Mouse (Mus musculus) intestine, postnatal 0 days (tissue): ENCODE measurements around the gene Hnrnpk. TPM values are rescaled to one million over a fixed set of nuclear protein-coding genes. Genes with fewer than 3 reads are reported as not detected.

Experiments used
- ATAC-seq: fragments of 200-750 bp; cut with Nextera tagmentation; 2 replicates; pipeline ENCODE4 v1.8.0; 2017; ENCODE audit warnings: mild to moderate bottlenecking, moderate TSS enrichment, moderate library complexity
- H3K27ac ChIP-seq: fragments of 300-500 bp; sonication (generic); 2 replicates; pipeline ENCODE4 v1.5.1; 2014; ENCODE audit warnings: mild to moderate bottlenecking, low read depth, low read length, moderate library complexity
- H3K27me3 ChIP-seq: fragments of 300-500 bp; sonication (generic); replicated peaks from 2 replicates; pipeline ENCODE4 v1.6.1; 2014; ENCODE audit warnings: low read length, mixed read lengths; ENCODE audit not compliant: control insufficient read depth, insufficient read depth
- H3K36me3 ChIP-seq: fragments of 300-500 bp; sonication (generic); 2 replicates; pipeline ENCODE4 v1.6.1; 2014; ENCODE audit warnings: mild to moderate bottlenecking, moderate library complexity; ENCODE audit not compliant: control insufficient read depth, insufficient read depth
- H3K4me1 ChIP-seq: fragments of 300-500 bp; sonication (generic); replicated peaks from 2 replicates; pipeline ENCODE4 v1.6.1; 2014; ENCODE audit warnings: antibody characterized with exemption, low read length, mixed read lengths; ENCODE audit not compliant: control insufficient read depth, insufficient read depth
- H3K4me2 ChIP-seq: fragments of 300-500 bp; sonication (generic); replicated peaks from 2 replicates; pipeline ENCODE4 v1.6.1; 2014; ENCODE audit warnings: low read depth, mild to moderate bottlenecking, moderate library complexity
- H3K4me3 ChIP-seq: fragments of 300-500 bp; sonication (generic); 2 replicates; pipeline ENCODE4 v1.5.1; 2014; ENCODE audit warnings: low read depth, low read length
- H3K9ac ChIP-seq: fragments of 300-500 bp; sonication (generic); 2 replicates; pipeline ENCODE4 v1.6.1; 2014; ENCODE audit warnings: mild to moderate bottlenecking, low read depth, low read length
- H3K9me3 ChIP-seq: fragments of 300-500 bp; sonication (generic); 2 replicates; pipeline ENCODE4 v1.6.1; 2016; ENCODE audit warnings: mixed run types; ENCODE audit not compliant: control insufficient read depth
- CTCF ChIP-seq: sonication (generic); IDR thresholded peaks from 2 replicates; pipeline ENCODE4 v1.5.1; 2016; ENCODE audit warnings: low read depth, mild to moderate bottlenecking, control low read depth, antibody characterized with exemption, moderate library complexity
- WGBS: fragments of 180-500 bp; shearing (Covaris S2); extraction: QIAGEN DNeasy Blood & Tissue Kit; methylation state at CpG from one replicate; pipeline ENCODE4 v1.1.7; 2014; 5-methylcytosine and 5-hydroxymethylcytosine counted together
- polyA plus RNA-seq: library from polyadenylated mRNA; unstranded; fragments of >200 nt; fragmentation: Nextera tagmentation; extraction: Ambion mirVana; gene quantifications from 2 replicates; pipeline ENCODE4 v1.2.1, GENCODE M21; 2015

Hnrnpk gene
- polyA plus RNA-seq, 1 experiment from 2014 or later = 424 TPM

DNA sequence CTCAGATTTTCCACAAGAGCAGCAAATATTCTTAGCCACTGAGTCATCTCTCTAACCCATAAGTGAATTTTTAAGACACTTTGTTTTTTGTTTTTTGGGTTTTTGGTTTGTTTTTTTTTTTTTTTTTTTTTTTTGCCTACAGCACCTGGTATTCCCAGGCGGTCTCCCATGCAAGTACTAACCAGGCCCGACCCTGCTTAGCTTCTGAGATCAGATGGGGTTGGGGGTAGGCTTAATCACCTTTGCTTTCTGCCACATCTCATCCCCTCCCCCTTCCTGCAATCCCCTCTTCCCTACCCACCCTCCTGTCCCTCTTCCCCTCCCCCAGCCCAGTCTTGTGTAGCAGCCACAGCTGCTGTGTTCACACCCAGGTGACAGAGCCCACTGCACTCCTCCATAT lies 36.6 kb upstream of the Hnrnpk start:
- ATAC-seq = no peak
- Histone ChIP-seq H3K27ac (no peak overlapping the region), H3K4me2 (no peak overlapping the region), H3K27me3 (no peaks in the 10 kb centered on the region), H3K4me3 (no peak overlapping the region), H3K4me1 (no peaks in the 10 kb centered on the region), H3K9me3 (no peaks in the 10 kb centered on the region), H3K9ac (no peak overlapping the region), H3K36me3 (no peaks in the 10 kb centered on the region)
- 45% methylated on average over 2 of the region's 2 CpGs for WGBS
- TF ChIP-seq CTCF = no peak

DNA sequence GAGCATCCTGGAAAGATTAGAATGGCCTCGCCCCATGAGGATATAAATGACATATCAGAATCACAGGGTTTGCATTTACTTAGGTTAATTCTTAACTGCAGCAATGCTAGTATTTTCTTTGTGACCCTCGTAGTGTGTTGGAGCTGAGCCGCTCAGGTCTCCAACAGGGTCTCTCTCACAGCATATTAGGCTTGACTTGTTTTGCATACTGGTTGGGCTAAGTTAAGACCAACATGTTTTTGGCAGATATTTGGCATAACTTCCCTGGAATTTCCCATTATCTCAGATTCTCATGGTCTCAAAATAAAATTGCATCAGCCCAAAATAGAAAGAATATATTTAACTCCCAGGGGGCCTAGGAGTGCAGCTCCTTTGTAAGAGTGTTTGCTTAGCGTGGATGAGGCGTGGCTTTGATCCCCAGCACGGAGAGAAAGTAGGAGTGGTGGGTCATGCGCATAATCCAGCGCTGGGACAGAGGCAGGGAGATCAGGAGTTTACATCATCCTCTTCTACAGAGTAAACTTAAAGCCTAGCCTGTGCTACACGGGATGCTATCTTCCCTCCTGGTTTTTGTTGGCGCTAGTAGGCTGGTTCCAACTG lies 20.0 kb upstream of the Hnrnpk start:
- Histone ChIP-seq H3K36me3 (no peaks in the 10 kb centered on the region), H3K27ac (no peak overlapping the region), H3K27me3 (no peaks in the 10 kb centered on the region), H3K4me3 (no peak overlapping the region), H3K9me3 (no peaks in the 10 kb centered on the region), H3K4me1 (no peaks in the 10 kb centered on the region), H3K9ac (no peak overlapping the region), H3K4me2 (no peak overlapping the region)
- 32% methylated on average over 10 of the region's 10 CpGs for WGBS
- ATAC-seq = no peak
- TF ChIP-seq CTCF = no peak

DNA sequence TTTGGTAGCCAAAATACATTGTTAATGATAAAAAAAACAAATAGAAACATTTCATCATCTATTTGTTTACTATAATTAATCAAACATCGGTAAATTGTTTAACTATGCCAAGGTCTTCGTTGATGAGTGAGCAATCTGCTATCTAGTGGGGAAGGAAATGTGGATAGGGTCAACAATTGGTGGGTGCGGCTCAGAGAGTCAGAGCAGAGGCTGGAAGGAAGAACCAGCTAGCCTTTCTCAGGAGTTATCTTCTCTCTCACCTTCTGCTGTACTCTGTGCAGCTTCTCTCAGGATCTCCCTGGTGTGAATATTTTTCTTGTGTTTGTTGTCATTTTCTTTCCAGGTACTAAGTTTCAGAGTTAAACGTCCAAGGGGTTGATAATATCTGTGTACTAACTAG lies 19.1 kb upstream of the Hnrnpk start:
- Histone ChIP-seq H3K36me3 (no peaks in the 10 kb centered on the region), H3K27ac (no peak overlapping the region), H3K4me3 (no peak overlapping the region), H3K9ac (no peak overlapping the region), H3K4me1 (no peaks in the 10 kb centered on the region), H3K4me2 (no peak overlapping the region), H3K27me3 (no peaks in the 10 kb centered on the region), H3K9me3 (no peaks in the 10 kb centered on the region)
- no peak for TF ChIP-seq CTCF
- ATAC-seq = no peak
- WGBS = 52% methylated on average over 4 of the region's 4 CpGs

DNA sequence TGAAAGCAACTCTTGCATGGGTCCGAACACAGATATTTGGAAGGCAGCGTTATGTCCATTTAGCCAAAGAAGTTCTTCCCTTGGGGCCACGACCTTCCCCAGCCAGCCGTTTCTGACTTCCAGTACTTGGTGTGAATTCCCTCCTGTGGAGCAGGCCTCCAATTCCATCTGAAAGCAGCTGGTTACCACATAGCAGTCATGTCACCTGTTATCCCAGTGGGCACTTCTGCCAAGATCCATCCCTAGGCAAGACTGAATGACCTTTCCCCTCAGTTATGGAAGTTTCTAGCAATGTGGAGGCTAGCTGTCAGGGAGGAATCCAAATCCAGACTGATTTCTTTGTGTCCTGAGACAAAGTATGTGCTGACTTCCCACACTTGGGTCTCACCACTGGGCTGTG lies 17.9 kb upstream of the Hnrnpk start:
- 85% methylated on average over 4 of the region's 4 CpGs for WGBS
- TF ChIP-seq CTCF = no peak

DNA sequence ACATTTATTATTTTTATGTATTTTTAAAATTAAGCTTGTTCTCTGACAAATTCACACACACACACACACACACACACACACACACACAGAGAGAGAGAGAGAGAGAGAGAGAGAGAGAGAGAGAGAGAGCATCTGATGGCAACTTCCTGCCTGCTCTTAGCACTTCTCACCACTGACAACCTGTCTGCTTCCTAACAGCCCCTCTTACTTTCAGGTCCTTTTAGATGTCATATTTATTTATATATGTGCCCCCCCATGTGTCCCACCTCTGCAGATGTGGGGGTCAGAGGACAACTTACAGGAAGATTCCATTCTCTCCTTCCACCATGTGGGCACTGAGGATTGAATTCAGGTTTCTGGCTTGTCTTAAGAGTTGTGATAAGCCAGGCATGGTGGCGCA lies 16.1 kb upstream of the Hnrnpk start:
- Histone ChIP-seq H3K27me3 (no peaks in the 10 kb centered on the region), H3K4me2 (no peak overlapping the region), H3K4me1 (no peaks in the 10 kb centered on the region), H3K9me3 (no peaks in the 10 kb centered on the region), H3K9ac (no peak overlapping the region), H3K27ac (no peak overlapping the region), H3K4me3 (no peak overlapping the region), H3K36me3 (no peaks in the 10 kb centered on the region)
- 97% methylated on average over 1 of the region's 1 CpGs for WGBS
- no peak for ATAC-seq
- TF ChIP-seq CTCF = no peak

More for the DNA sequence above, 17.9 kb upstream of the Hnrnpk start:
- no peak overlapping the region for H3K4me3 ChIP-seq
- H3K9ac ChIP-seq = no peak overlapping the region
- no peak for ATAC-seq
- no peak overlapping the region for H3K27ac ChIP-seq
- no peaks in the 10 kb centered on the region for H3K27me3 ChIP-seq
- H3K4me1 ChIP-seq = no peaks in the 10 kb centered on the region
- no peaks in the 10 kb centered on the region for H3K36me3 ChIP-seq
- no peaks in the 10 kb centered on the region for H3K9me3 ChIP-seq
- H3K4me2 ChIP-seq = no peak overlapping the region

DNA sequence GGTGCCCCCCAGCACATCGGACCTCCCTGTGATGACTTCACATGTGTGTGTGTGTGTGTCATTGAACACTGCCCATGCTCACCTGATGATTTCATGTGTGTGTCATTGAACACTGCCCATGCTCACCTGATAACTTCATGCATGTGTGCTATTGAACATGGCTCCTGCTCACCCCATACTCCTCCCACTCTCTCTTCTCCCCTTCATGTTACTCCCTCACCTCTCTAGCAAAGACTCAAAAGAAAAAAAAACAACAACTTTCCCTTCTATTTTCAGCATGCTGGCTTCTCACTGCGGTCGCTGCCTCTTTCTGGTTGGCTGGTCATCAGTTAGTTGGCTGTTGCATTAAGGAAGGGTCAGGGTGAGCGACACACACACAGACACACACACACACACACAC lies 15.5 kb upstream of the Hnrnpk start:
- H3K27me3 ChIP-seq = no peaks in the 10 kb centered on the region
- H3K4me3 ChIP-seq = no peak overlapping the region
- 82% methylated on average over 4 of the region's 4 CpGs for WGBS
- H3K9ac ChIP-seq = no peak overlapping the region
- no peak for TF ChIP-seq CTCF
- ATAC-seq = no peak
- no peak overlapping the region for H3K4me2 ChIP-seq
- no peak overlapping the region for H3K27ac ChIP-seq
- H3K4me1 ChIP-seq = no peaks in the 10 kb centered on the region
- H3K9me3 ChIP-seq = no peaks in the 10 kb centered on the region
- no peaks in the 10 kb centered on the region for H3K36me3 ChIP-seq

DNA sequence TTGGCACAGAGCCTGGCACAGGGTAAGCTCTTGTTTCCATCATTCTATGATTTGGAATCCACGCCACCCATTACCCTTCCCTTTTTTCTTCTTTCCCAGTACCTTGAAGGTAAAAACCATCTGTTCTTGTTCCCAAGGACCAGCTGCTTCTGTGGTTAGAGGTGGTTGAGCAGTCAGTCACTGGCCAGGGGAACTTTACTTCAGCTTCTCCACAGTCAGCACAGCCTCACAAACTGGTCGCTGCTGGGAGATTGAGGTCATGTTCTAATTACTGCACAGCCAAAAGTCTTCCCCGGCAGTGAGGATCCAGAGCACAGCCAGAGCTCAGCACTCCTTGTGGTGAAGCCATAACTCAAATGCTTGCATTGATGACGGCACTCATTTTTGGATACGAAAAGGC lies 12.7 kb upstream of the Hnrnpk start:
- Histone ChIP-seq H3K4me2 (no peak overlapping the region), H3K27ac (no peak overlapping the region), H3K4me1 (no peaks in the 10 kb centered on the region), H3K9me3 (no peaks in the 10 kb centered on the region), H3K4me3 (no peak overlapping the region), H3K27me3 (no peaks in the 10 kb centered on the region), H3K36me3 (peaks cover 5% of the 10 kb centered on the region; the same call in 1 of the 2 replicates), H3K9ac (no peak overlapping the region)
- ATAC-seq = no peak
- no peak for TF ChIP-seq CTCF
- WGBS = 81% methylated on average over 5 of the region's 5 CpGs
